In genomic region chr12:86157894-86158444, GRCm38 (mm10) we compare ENCODE assay signal across 8 mouse cellular contexts.
DNase-seq lines count a peak whose midpoint lies in the region; ATAC-seq lines count a peak whose summit lies in the region.

No protein-coding gene starts in this region.

- peak; percentile 69 to 79 for DNase-seq in frontal cortex, adult 2 months (ENCODE audit: extremely low spot score in 1 of 2, low spot score in 1 of 2)
- no peak for DNase-seq in frontal cortex, postnatal 25 days (ENCODE audit: low spot score in 2 of 2)
- DNase-seq in 3T3-L1 (ENCODE audit: low read depth, low spot score) = peak; percentile 51
- DNase-seq in embryo, embryonic 9.5 days (ENCODE audit: extremely low spot score) = peak; percentile 54
- DNase-seq in heart, postnatal 14 days = peak; percentile 17 to 44
- peak; percentile 27 for DNase-seq in skeletal muscle tissue, adult 2 months (ENCODE audit: low read depth, low spot score)
- no peak for DNase-seq in adrenal gland, adult 18-20 months (ENCODE audit: low spot score in 2 of 2)

- no peak for ATAC-seq in activated CD4-positive, CD25-positive, alpha-beta regulatory T cell, adult 4 months

- intact Hi-C loops in heart, postnatal 14 days (cut with DNase I) = no loop called here

Comparison
In these comparisons a context has a peak if more than half of its experiments do, and no peak if none do; other contexts are left out.
1. DNase-seq: peak in frontal cortex, adult 2 months (2 of 2), 3T3-L1 (single experiment), embryo, embryonic 9.5 days (single experiment), heart, postnatal 14 days (2 of 2) and skeletal muscle tissue, adult 2 months (single experiment); none in frontal cortex, postnatal 25 days (0 of 2) and adrenal gland, adult 18-20 months (0 of 2).